Mouse (Mus musculus) kidney, postnatal 36 days (tissue): ENCODE data around the gene Plekha5.
"Not testable (repeated sequence)": the region's sequence is repeated elsewhere in the genome, so short reads cannot be mapped to it uniquely, and the experiment has no call there.

Experiments
- DNase-seq, 2 experiments: peaks; one replicate each; pipeline ENCODE4 v3.0.0; 2021 to 2022; ENCODE audit warnings: mixed read lengths in 2 of 2

The Plekha5 gene

DNA sequence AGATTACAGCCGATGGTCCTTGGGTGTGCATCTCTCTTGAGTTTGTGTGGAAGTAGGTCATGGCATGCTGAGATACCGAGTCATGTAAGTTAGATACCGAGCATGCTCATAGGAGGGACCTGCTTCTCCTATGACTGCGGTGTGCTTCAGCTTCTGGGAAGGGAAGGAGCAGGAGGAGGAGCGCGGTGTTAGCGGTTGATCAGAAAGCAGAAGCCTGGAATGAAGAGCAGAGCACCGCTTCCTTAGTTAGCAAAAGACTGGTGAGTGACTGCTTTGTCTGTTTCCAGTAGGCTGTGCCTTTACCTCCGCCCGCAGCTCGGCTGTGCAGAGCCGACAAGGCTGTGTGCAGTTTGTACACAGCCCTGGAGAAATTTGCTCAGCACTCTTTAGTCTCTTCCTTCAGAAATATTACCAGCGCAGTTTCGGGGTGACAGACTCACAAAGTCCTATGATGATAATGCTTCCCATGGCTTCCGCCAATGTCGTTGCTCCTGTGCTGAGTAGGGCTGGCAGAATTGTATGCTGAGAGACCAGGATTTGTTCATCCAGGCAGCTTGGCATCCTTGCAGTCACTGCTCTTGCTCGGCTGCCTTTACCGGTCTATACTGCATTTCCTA is 67.2 kb downstream of the Plekha5 start:
- no peak for DNase-seq

DNA sequence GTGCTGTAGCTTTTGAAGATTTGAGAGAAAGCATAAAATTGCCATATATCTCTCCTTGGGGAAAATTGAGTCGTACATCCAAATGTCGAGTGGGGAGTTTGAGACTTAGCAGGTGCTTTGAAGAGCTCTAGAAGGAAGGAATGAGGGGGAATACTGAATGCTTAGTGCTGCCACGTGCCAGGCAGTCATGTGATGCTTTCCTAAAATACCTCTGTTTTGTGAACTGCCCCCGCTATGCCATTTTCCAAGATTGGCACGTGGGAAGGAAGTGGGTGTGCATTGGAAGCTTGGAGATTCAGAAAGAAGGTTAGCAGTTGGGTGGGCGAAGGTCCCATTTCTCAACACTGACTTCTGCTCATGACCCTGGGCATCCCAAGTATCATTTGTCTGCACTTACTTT is 68.2 kb downstream of the Plekha5 start:
- no peak for DNase-seq

- no peak for DNase-seq
These were observed 74.2 kb downstream of the Plekha5 start for GRCm38 (mm10) chr6:140498074-140498473.

DNA sequence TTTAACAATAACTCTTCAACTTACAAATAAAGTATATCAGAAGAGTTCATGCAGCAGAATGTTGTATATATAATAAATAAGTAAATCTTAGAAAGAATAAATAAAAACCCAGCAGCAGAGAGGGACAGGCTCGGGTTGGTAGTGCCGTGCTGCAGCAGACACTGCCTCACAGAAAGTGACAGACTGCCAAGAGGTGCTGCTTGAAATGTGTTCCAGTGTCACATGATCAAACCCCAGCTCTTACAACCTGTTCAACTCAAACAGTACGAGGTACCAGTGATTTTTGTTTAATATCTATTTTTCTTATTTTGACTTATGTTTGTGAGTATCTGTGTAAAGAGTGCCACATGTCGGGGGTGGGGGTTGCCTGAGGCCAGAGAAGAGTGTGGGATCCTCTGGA is 75.1 kb downstream of the Plekha5 start:
- no peak for DNase-seq

DNA sequence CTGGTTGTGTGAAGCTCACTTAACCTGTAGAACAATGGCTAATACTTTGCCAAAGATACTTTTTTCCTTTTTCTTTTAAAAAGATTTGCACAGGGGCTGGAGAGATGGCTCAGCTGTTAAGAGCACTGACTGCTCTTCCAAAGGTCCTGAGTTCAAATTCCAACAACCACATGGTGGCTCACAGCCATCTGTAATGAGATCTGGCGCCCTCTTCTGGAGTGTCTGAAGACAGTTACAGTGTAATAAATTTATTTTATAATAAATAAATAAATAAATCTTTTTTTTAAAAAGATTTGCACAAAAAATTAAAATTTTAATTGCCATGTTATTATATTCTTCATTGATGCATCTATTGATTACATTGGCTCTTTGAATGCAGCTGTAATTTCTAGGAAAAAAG is 77.0 kb downstream of the Plekha5 start:
- DNase-seq = not testable (repeated sequence)

DNA sequence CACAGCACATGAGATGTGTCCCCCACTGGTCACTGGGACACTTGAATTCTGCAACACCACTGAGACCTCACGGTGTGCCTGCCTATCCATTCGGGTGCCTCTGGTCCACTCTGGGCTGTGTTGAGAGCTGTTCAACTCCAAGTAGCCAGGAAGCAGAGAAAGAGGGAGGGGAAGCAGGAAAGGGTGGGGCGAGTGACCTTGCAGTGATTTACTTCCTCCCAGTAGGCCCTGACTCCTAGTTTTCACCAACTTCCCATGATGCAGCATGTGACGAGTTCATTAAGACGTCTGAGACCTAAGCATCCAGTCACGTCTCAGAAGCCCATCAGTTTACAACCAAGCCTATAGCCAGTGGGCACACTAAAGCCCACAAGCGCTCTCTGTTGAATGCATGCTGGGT is 78.0 kb downstream of the Plekha5 start:
- no peak for DNase-seq

- no peak for DNase-seq
These were observed 80.9 kb downstream of the Plekha5 start for GRCm38 (mm10) chr6:140504796-140505195.

DNA sequence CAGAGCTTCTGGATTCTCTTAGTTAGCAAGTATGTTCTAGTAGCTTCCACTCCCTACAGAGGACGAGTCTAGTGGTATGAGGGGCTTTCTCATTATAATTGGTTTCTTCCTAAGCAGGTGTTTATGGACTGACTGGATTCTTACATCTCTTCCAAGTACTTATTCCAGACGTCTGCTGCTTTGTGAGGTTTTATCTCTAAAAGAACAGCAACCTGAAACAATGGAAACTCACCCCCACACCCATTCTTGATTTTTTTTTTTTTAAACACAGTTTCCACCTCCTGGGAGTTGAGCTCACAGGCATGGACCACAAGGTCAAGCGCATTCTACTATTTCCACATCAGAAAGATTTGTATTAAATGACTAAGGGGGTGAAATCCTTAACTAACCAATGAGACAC is 83.8 kb downstream of the Plekha5 start:
- no peak for DNase-seq

DNA sequence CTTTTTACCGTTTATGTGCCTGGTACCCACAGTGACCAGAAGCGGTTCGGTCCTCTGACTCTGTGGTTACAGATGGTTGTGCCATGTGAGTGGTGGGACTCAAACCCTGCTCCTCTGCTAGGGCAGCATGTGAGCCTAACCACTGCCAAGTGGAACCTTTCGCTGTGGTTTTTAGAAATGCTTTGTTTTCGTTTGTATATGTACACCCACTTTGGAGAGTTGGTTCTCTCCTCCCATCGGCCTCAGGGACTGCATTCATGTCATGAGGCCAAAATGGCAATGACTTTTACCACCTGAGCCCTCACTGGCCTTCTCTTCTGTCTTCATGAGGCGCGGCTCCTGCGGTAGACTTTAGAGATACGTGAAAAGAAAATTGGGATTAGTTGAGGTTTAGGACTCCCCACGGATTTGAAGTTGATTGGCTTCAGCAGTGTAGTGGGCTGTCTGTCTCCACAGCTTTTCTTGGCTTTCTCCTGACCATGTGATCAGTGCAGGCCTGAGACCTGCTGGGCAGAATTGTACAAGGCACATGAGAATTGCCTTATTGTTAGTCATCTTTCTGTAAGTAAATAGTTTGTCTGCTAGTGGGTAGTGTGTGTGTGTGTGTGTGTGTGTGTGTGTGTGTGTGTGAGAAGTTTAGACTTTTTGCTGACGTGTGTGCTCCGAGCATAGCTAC is 84.8 kb downstream of the Plekha5 start:
- DNase-seq = no peak

DNA sequence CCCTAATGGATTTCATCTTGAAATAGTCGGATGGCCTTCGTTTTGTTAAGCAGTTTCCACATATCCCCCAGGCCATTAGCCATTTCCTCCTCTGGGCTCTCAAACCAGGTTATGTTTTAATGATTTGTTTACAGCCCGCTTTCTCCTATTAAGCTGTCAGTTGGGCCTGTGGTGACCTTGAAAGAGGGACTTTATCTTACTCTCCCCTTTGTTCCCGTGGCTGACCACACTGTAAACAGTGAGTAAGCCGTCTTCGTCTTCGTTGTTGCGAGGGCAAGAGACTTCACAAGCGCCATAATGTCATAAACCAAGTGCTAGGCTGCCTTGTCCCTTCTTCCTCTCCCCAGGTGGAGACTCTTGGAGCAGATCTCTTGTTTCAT is 85.3 kb downstream of the Plekha5 start:
- no peak for DNase-seq

GRCm38 (mm10) chr6:140512016-140512415 is 88.2 kb downstream of the Plekha5 start:
- no peak for DNase-seq

GRCm38 (mm10) chr6:140512427-140512826 is 88.6 kb downstream of the Plekha5 start:
- DNase-seq = no peak

DNA sequence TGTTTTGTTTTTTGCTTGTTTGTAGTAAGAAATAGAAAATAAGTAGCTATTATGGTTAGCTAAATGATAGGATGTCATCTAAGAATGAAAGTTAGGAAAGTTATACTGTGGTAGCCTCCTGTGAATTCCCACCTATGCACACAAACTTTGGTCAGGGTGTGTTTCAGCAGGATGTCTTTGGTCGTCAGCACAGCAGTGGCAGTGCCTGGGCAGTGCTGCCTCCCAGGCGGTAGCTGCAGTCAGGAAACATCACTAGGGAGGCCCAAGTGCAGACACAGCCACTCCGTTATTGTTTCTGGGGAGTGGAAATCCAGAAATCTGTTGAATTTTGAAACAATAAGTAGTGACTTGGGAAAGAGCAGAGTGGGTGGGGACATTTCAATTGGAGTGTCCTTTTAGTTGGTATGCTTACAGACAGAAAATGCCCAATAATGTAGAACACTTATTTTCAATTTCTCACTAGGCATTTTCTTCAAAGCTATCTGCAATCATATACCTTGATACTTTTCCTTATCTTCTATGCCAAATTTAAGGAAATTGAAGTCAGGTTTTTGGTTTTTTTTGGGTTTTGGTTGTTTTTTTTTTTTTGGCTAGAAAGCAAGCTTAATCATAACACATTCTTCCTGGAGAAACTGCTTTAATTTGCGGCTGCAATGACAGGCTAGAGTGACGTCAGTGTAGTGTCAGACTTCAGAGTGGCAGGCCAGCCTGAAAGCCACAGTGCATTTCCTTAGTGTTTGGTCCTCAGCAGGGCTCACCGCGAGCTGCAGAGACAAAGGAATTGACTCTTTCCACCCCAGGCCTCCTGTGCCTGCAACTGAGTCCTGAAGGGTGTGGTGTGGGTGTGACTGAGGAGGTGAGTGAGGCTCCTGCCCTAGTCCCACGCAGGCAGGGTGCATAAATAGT is 90.6 kb downstream of the Plekha5 start:
- DNase-seq = peak; percentile 34 to 39

- no peak for DNase-seq
These were observed 91.7 kb downstream of the Plekha5 start for GRCm38 (mm10) chr6:140515550-140515949.

GRCm38 (mm10) chr6:140516202-140516601 is 92.3 kb downstream of the Plekha5 start:
- no peak for DNase-seq

DNA sequence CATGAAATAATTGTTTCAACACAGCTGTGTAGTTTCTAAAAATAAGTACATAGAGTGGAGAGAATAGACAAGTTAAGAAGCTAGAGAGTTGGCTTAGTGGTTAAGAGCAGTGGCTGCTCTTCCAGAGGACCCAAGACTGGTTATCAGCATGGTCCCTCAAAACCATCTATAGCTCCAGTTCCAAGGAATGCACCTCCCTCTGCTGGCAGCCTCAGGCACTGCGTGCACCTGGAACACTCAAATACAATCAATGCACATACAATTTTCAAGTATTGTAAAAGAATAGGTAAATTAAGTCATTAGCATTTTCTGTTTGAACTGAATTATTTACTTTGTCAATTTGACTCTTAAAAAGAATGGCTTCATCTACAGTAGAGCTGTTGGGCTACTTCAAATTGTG is 93.3 kb downstream of the Plekha5 start:
- DNase-seq = peak; percentile 33 to 76

DNA sequence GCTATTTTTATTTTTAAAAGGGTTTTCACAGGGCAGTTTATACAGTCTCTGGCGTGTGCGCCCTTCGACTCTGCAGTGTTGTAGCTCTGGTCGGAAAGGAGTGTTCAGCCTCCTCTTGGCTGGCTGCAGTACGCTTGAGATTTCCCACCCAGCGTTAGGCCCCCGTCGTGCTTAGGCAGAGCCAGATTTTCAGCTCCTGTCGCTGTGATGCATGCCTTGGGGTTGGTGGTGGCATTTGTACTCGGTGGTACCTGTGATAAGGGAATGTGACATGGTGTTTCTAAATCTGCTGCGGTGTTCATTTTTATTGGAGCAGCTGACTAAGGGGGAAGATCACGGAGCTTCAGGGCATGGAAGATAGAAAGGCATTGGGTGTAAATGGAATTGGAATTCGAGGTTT is 95.2 kb downstream of the Plekha5 start:
- DNase-seq = no peak

DNA sequence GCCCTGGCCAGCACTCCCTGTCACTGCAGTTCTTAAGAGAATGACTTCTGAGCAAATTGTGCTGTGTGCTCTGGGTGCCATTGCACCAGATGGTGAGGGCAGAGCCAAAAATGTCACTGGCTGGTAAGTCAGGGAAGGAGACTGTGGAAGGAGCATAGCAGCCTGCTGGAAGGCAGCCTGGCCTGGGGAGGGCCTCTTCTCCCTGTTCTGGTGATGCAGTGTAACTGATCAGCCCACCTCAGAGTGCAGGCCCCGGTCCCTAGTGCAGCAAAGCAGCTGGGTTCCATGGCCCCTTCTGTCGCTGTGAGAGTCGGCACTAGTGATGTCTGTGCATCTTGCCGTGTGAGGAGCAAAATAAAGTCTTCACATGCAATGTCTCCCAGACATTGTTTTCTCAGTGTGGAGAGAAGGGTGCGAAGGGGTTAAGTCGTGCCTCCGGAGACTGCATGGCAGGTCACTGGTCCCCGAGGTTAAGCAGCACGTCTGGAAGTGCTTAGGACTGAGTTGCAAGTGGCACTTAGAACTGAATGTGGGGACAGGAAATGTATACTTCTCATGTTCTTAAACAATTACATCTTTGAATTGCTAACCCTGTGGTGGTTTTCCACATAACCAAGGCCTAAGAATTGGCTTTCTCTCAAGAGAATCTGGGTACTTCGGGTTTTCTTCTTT is 95.8 kb downstream of the Plekha5 start:
- DNase-seq = no peak

DNA sequence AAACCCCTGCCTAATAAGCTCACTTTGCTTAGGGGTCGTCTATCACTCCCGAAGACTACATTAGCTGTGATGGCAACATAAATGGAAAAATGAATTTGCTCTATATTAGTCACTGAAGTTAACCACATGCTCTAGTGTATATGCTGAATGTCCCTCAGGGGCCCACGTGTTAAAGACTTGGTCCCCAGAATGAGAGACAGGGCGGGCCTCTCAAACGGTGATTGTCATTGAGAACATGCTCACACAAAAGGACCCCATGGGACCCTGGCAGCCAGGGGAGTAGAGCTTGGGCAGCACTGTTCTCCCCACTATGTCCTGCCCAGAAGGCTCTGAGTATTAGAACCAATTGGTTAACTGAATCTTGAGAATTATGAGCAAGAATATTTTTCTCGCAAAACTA is 97.1 kb downstream of the Plekha5 start:
- no peak for DNase-seq

DNA sequence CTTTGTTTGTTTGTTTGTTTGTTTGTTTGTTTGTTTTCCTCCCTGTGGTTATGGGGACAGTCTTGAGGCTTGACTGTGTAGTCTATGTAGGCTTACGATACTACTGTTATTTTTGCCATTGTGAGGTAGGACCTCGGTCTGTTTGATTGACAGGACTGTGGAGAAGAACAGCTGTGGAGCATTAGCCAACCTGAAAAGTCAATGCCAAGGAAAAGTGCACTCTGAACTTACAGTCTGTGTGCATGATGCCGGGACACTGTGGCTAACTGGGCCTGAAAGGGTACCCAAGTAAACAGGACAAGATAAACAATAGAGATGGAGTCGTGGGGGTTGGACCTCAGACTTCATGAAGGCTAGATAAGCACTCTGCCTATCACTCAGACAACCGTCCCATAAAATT is 98.0 kb downstream of the Plekha5 start:
- DNase-seq = no peak

GRCm38 (mm10) chr6:140523600-140523999 is 99.7 kb downstream of the Plekha5 start:
- DNase-seq = no peak

DNA sequence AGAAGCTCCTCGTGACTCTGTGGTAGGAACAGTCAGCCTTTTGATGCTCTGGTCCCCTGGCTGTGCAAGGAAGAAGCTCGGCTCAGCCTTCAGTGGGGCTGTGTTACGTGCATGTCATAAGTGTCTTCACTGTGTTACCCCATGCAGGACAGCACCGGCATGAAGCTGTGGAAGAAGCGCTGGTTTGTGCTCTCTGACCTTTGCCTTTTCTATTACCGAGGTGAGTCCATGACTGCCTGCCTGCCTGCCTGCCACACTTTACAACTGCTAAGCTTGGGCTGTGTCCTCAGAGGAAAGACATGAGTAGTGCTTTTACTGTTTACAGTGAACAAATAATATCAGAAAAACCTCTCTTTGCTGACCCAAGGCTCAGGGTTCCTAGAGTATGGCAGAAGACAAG is 104.6 kb downstream of the Plekha5 start:
- no peak for DNase-seq

- DNase-seq = not testable (repeated sequence)
These were observed 109.0 kb downstream of the Plekha5 start for GRCm38 (mm10) chr6:140532858-140533257.
